8 mouse cellular contexts compared by ENCODE assay signal in genomic region chr6:143143321-143143720, GRCm38 (mm10). TPM values are rescaled to one million over a fixed set of nuclear protein-coding genes. Genes with fewer than 3 reads are reported as not detected.
DNase-seq lines count a peak whose midpoint lies in the region; ATAC-seq and TF ChIP-seq lines count a peak whose summit lies in the region.

No protein-coding gene starts in this region.

- no peak for TF ChIP-seq EP300 in liver, postnatal 0 days (IDR thresholded peaks at IDR 0.05; ENCODE audit: low read depth)

- DNase-seq in cerebellum, postnatal 14 days = no peak
- DNase-seq in liver, embryonic 11.5 days (ENCODE audit: low spot score) = no peak
- no peak for DNase-seq in liver, postnatal 0 days
- DNase-seq in left cerebral cortex, postnatal 36 days (ENCODE audit: low spot score in 2 of 2) = no peak
- no peak for DNase-seq in thymus, postnatal 36 days

- intact Hi-C loops in left cerebral cortex, postnatal 36 days (cut with DNase I) = no loop called here

- no peaks in the 10 kb centered on the region for H3K27me3 ChIP-seq in liver, embryonic 11.5 days (replicated peaks; ENCODE audit: control insufficient read depth, insufficient read depth, low read length)
- no peaks in the 10 kb centered on the region for H3K27me3 ChIP-seq in liver, postnatal 0 days (ENCODE audit: insufficient read depth, low read length)
- H3K27me3 ChIP-seq in intestine, embryonic 15.5 days (replicated peaks) = no peaks in the 10 kb centered on the region
- no peaks in the 10 kb centered on the region for H3K27me3 ChIP-seq in neural tube, embryonic 13.5 days

- H3K4me2 ChIP-seq in liver, embryonic 11.5 days = peak overlapping the region; percentile 64
- no peak overlapping the region for H3K4me2 ChIP-seq in liver, postnatal 0 days (ENCODE audit: low read depth, low read length)
- 0 out of 2 replicates have a peak overlapping the region, but pooled peaks have one; percentile 55 for H3K4me2 ChIP-seq in intestine, embryonic 15.5 days (replicated peaks)
- peak overlapping the region; percentile 58 for H3K4me2 ChIP-seq in neural tube, embryonic 13.5 days

- no peak for TF ChIP-seq CTCF in liver, postnatal 0 days (IDR thresholded peaks at IDR 0.05; ENCODE audit: low read depth)

- ATAC-seq in cerebellum, adult (ENCODE audit: insufficient number of reproducible peaks, low FRiP score, low TSS enrichment) = 0 out of 2 replicates have a peak, but pooled peaks have one; percentile 6
- ATAC-seq in liver, embryonic 11.5 days (replicated peaks; ENCODE audit: low FRiP score) = no peak
- no peak for ATAC-seq in liver, postnatal 0 days
- ATAC-seq in intestine, embryonic 15.5 days = no peak
- ATAC-seq in neural tube, embryonic 13.5 days (ENCODE audit: low read depth) = no peak

- 0 out of 2 replicates have a peak overlapping the region, but pooled peaks have one; percentile 36 for H3K4me3 ChIP-seq in liver, embryonic 11.5 days (ENCODE audit: low read depth, low read length)
- H3K4me3 ChIP-seq in liver, postnatal 0 days (ENCODE audit: low read depth, low read length) = no peak overlapping the region
- H3K4me3 ChIP-seq in intestine, embryonic 15.5 days (replicated peaks) = no peak overlapping the region
- peak overlapping the region; percentile 38 for H3K4me3 ChIP-seq in neural tube, embryonic 13.5 days

- H3K27ac ChIP-seq in liver, embryonic 11.5 days (ENCODE audit: low read depth, low read length) = no peak overlapping the region
- H3K27ac ChIP-seq in liver, postnatal 0 days (ENCODE audit: low read depth) = no peak overlapping the region
- H3K27ac ChIP-seq in intestine, embryonic 15.5 days = no peak overlapping the region
- no peak overlapping the region for H3K27ac ChIP-seq in neural tube, embryonic 13.5 days (replicated peaks)

- H3K36me3 ChIP-seq in liver, embryonic 11.5 days (ENCODE audit: control insufficient read depth, insufficient read depth, low read length) = no peaks in the 10 kb centered on the region
- no peaks in the 10 kb centered on the region for H3K36me3 ChIP-seq in liver, postnatal 0 days (replicated peaks; ENCODE audit: insufficient read depth, low read length)
- H3K36me3 ChIP-seq in intestine, embryonic 15.5 days = no peaks in the 10 kb centered on the region
- H3K36me3 ChIP-seq in neural tube, embryonic 13.5 days = no peaks in the 10 kb centered on the region

- 76% methylated on average over 9 of the region's 9 CpGs for WGBS in liver, embryonic 11.5 days
- WGBS in liver, postnatal 0 days (ENCODE audit: insufficient replicate concordance) = 81% methylated on average over 9 of the region's 9 CpGs
- 77% methylated on average over 9 of the region's 9 CpGs for WGBS in intestine, embryonic 15.5 days
- WGBS in neural tube, embryonic 13.5 days = 78% methylated on average over 9 of the region's 9 CpGs

- H3K9me3 ChIP-seq in liver, embryonic 11.5 days (ENCODE audit: control insufficient read depth, low read length) = no peaks in the 10 kb centered on the region
- H3K9me3 ChIP-seq in liver, postnatal 0 days (ENCODE audit: low read length) = no peaks in the 10 kb centered on the region
- H3K9me3 ChIP-seq in intestine, embryonic 15.5 days = no peaks in the 10 kb centered on the region
- no peaks in the 10 kb centered on the region for H3K9me3 ChIP-seq in neural tube, embryonic 13.5 days

- H3K9ac ChIP-seq in liver, embryonic 11.5 days (ENCODE audit: low read depth, low read length) = peak overlapping the region; percentile 43; the same call in 1 of the 2 replicates
- no peak overlapping the region for H3K9ac ChIP-seq in liver, postnatal 0 days (replicated peaks)
- H3K9ac ChIP-seq in intestine, embryonic 15.5 days = no peak overlapping the region
- peak overlapping the region; percentile 48 for H3K9ac ChIP-seq in neural tube, embryonic 13.5 days

- H3K4me1 ChIP-seq in liver, embryonic 11.5 days (replicated peaks; ENCODE audit: control insufficient read depth, insufficient read depth, low read length) = no peaks in the 10 kb centered on the region
- peaks cover 8% of the 10 kb centered on the region; the same call in 1 of the 2 replicates for H3K4me1 ChIP-seq in liver, postnatal 0 days (ENCODE audit: insufficient read depth)
- 0 out of 2 replicates have a peak, but pooled peaks cover 3% of the 10 kb centered on the region for H3K4me1 ChIP-seq in intestine, embryonic 15.5 days (replicated peaks)
- no peaks in the 10 kb centered on the region for H3K4me1 ChIP-seq in neural tube, embryonic 13.5 days (replicated peaks)

RNA-seq across cellular contexts. Expression of gene Etnk1, which starts 23.7 kb away (rescaled TPM):
- polyA plus RNA-seq in liver, embryonic 11.5 days (2014; fragmentation: Nextera tagmentation; extraction: Ambion mirVana) = 20.0 and 23.6 TPM in 2 replicates
- polyA plus RNA-seq in liver, postnatal 0 days (2015; fragmentation: Nextera tagmentation; extraction: Ambion mirVana) = 6.5 and 6.9 TPM in 2 replicates
- polyA plus RNA-seq in intestine, embryonic 15.5 days (2015; fragmentation: Nextera tagmentation; extraction: Ambion mirVana) = 17.9 and 18.6 TPM in 2 replicates
- 35.4 and 37.0 TPM in 2 replicates for polyA plus RNA-seq in neural tube, embryonic 13.5 days (2015; fragmentation: Nextera tagmentation; extraction: Ambion mirVana)
- 100 to 1,000 TPM; 167 to 193 TPM for total RNA-seq in left cerebral cortex, postnatal 36 days (2021)

RNA-seq across cellular contexts. Expression of gene C2cd5, which starts 43.4 kb away (rescaled TPM):
- 24.1 and 25.0 TPM in 2 replicates for polyA plus RNA-seq in liver, embryonic 11.5 days (2014; fragmentation: Nextera tagmentation; extraction: Ambion mirVana)
- 7.2 and 7.9 TPM in 2 replicates for polyA plus RNA-seq in liver, postnatal 0 days (2015; fragmentation: Nextera tagmentation; extraction: Ambion mirVana)
- polyA plus RNA-seq in intestine, embryonic 15.5 days (2015; fragmentation: Nextera tagmentation; extraction: Ambion mirVana) = 19.8 and 22.0 TPM in 2 replicates
- polyA plus RNA-seq in neural tube, embryonic 13.5 days (2015; fragmentation: Nextera tagmentation; extraction: Ambion mirVana) = 44.2 and 44.6 TPM in 2 replicates
- 100 to 1,000 TPM in 1 of 2 experiments, 10 to 100 TPM in 1; 75.8 to 109 TPM for total RNA-seq in left cerebral cortex, postnatal 36 days (2021)

Comparison
In these comparisons a context has a peak if more than half of its experiments do, and no peak if none do; other contexts are left out.
1. H3K4me3 ChIP-seq: peak in liver, embryonic 11.5 days (single experiment) and neural tube, embryonic 13.5 days (single experiment); none in liver, postnatal 0 days (single experiment) and intestine, embryonic 15.5 days (single experiment).
2. H3K9ac ChIP-seq: peak in liver, embryonic 11.5 days (single experiment) and neural tube, embryonic 13.5 days (single experiment); none in liver, postnatal 0 days (single experiment) and intestine, embryonic 15.5 days (single experiment).